Mouse (Mus musculus) retina, postnatal 7 days (tissue): ENCODE data around the gene Atpaf2.
A peak's percentile ranks its signal among the peaks of the same experiment; 100 is the strongest.

Experiments used
- DNase-seq: peaks from one replicate; pipeline ENCODE4 v3.0.0-alpha.2; 2012; ENCODE audit warnings: low read depth, low spot score

Gene Atpaf2

DNA sequence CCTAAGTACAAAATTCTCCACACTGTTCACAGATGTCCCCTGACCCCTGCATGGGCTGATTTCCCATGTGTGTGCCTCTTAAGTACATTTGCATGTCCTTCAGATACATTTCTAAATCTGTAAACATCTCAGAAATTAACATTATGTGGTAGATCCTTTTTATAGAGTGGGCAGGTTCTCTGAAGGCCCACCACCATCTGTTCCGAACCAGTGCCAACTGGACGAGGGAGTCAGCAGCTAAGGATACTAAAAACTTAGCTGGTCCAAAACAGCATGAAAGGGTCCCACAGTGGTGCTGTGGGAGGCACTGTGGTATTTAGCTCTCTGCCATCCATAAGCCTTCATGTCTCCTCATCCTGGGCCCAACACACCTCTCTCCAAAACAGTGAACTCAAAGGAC is 21.1 kb downstream of the Atpaf2 start:
- DNase-seq = no peak

DNA sequence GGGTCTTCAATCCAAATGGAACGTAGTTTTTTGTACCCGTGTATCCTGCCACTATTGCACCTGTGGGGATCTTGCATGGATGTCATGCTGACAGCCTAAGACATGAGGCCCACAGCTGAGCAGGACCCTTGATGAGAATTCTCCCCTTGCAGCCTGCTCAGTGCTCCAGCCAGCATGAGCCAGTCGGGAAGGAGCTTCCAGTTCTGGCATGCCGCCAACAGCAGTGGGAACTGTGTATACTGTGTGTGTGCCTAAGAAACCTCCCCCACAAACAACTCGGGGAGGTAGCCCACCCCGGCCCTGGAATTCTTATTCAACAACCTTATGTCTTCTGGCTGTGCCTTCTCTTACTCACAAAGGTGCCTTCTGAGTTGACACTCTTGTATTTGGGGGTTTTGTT is 21.7 kb downstream of the Atpaf2 start:
- no peak for DNase-seq

DNA sequence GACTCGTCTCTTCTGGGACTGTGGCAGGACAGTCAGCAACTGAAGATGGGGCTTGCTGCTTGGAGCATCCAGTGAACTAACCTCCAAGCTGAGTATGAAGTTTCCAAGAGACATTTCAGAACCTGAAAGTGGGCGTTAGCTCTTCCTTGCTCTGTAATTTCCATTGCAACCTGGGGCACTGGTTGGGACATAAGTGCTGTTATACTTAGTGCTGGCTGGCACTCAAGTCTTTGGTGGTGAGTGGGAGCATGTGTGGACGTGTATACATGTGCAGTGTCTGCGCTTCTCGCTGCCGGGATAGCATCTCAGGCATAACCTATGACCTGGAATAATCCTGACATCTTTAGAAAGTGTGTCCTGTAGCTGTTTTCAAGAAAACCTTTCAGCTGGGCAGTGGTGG is 26.9 kb downstream of the Atpaf2 start:
- no peak for DNase-seq

DNA sequence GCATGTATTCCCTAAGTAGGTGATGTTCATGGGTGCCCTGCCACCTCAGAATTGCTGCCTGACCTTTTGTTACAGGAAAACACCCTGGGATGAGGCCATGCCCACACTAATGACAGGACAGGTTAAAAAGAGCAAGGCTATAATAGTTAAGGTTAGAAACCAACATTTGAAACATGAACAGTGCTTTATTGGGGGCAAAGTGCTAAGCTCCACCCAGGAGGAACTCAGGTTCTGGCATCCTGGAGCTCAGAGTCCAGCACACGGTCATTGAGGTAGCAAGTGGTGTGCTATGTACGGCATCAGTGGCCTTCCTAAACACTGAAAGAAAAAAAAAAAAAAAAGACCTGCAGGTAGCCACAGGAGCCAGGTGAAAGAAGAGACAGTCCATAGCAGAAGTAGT is 30.3 kb downstream of the Atpaf2 start:
- DNase-seq = no peak

DNA sequence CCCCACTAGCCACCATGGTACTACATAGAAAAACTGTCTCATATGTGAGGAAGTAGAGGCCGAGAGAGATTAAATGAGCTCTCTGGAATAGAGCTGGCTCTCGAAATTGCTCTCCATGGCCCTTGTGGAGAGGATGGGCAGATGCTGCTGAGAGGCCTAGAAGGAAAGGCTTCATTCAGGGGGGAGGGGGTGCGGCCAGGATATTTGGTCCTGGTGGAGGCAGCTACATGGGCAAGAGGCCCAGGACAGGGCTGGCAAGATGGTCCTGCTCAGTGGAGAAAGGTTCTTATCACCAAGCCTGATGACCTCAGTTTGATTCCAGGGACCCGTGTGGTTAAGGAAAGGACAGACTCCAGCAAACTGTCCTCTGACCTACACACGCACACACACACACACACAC is 32.3 kb downstream of the Atpaf2 start:
- no peak for DNase-seq

DNA sequence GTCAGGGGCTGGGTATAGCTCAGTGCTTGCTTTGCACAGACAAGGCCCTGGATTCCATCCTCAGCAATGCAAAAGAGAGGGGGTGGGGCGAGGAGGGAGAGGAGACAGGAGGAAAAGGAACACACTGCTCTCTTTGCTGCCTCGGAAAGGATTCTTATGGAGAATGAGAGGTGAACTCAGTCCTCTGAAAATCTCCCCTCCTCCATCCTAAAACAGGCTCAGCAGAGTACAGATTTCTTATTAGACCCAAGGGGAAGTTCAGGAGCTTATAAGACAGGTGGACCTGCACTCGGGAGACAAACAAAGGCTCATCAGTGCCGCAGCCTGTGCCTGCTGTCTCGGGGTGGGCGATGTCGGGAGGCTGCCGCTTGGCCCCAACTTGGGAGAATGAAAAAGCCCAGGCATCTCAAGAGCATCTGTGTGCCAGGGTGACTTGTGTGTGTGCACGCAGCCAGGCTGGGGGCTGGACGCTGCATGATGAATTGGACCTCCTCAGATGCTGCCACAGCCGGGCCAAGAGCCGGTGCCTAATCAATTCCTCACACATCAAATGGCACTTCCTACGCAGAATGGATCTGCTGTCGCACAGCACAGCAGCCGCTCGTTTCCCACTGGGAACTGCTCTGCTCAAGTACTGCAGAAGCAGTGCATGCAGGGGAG is 33.4 kb downstream of the Atpaf2 start:
- DNase-seq = no peak

DNA sequence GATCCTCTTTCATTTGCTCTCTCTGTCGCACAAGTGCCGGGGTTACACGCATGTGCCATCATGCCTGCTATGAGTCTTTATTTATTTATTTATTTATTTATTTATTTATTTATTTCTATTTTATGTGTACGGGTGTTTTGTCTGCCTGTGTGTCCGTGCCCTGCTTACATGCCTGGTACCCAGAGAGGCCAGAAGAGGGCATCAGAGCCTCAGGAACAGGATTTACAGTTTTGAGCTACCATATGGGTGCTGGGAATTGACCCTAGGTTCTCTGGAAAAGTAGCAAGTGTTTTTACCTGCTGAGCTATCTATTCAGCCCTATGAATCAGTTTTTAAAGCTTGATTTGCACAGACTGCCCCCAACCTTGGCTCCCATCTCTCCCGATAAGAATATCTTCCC is 34.7 kb downstream of the Atpaf2 start:
- DNase-seq = no peak

DNA sequence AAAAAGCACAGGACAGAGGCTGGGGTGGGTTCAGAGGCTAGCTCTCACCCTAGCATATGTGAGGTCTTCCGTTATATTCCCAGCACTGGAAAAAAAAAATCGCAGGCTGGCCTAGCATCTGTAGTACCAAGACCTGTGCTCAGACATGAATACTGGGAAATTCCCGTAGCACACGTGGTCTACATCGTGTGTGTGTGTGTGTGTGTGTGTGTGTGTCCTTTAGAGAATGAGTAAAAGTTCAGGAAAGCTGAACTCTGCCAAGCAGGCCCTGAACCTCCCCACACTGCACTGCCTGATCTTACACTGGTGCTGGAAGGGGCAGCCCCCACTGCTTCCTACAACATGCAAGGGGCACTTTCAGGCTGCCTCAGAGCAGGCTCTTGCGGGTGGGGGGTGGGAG is 43.8 kb downstream of the Atpaf2 start:
- no peak for DNase-seq

DNA sequence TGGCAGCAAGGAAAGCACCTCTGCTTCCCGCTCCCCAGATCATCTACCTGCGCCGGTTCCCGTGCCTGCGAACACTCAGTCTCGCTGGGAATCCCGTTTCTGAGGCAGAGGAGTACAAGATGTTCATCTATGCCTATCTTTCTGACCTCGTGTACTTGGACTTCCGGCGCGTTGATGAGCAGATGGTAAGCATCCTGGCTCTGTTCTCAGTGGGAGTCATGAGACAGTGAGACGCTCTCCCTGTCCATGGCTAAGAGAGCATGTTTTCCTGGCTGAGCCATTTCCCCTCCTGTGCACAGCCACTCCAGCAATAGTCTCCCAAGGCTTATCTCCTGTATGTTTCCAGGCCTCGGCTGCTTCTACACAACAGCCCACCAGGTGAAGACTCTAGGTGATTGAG is 47.8 kb downstream of the Atpaf2 start:
- no peak for DNase-seq

DNA sequence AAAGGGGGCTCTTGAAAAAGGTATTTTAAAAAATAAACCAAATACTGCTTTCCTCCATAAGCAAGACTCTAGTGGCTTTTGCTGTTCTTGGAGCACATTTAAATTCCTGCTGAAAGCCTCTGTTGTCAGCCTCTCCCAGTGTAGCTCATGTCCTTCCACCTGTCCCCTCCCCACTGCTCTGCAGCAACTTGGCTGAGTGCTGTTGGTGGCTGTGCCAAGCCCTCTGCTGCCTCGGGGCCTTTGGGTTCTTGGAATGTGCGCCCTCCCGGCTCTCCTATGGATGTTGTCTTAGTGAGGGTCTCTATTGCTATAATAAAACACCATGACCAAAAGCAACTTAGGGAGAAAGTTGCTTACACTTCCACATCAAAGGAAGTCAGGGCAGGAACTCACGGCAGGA is 48.8 kb downstream of the Atpaf2 start:
- no peak for DNase-seq

DNA sequence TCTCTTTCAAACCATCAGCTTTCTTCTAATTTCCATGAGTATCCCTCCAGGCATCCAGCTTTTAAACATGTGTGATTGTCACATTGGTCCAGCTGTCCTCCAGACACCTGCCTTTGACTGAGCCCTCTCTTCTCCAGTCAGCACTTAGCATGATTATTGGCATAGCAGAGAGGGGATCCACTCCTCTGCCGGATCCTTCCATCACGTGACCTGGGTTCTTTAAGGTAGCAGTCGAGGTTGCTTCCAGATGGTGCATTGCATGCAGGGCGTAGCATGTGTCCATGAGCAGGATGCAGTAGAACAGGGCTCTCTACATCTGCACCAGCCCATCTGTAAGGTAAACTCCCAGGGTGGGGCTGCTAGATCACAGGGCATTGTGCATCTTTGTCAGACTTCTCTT is 49.3 kb downstream of the Atpaf2 start:
- no peak for DNase-seq

DNA sequence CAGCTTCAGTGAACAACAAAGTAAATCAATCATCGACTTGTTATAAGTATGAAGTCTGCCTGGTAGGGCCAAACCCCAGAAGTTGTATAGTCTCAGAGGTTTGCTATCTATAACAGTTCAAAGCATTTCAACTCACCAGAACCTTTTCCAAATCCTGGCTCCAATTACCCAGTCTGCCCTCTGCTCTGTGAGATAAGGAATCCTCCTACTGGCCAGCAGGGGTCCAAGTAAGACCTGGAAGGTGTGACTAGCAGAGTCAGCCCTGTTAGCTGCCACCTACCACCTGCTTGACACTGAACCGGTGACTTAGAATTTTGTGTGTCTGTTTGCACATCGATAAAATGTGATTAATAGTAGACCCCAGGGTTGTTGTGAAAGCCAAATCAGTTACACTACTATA is 51.0 kb downstream of the Atpaf2 start:
- no peak for DNase-seq

DNA sequence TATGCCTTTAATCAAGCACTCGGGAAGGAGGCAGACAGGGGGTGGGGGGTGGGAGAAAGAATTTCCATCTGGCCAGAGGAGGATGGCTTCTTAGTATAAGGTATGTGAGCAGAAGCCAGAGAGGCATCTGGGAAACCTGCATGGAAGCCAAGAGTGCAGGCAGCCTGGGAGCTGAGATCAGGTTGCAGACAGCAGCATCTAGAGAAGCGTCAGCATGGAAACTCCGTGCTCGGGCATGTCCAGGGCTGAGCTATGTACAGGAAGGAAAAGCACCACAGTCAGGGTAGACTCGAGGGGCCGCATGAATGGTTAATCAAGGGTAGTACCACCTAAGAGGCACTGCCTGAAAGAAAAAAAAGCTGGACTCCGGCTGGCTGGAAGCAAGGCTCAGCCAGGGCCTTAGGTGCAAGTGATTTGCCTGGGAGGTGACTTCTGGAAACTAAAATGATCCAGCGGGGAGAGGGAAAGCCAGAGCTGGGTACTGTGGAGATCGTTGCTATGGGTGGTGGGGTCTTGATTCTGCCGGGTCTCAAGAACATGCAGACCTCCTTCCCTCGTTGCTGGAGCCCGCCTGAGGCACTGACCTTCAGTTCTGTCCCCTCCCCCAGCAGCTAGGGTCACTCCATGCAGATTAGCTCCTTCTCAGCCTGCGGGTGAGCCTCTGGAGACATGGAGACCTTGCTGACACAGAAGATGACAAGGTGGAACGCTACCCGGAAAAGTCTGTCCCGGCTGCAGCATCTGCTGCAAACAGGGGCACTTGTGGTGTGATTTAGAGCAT is 51.8 kb downstream of the Atpaf2 start:
- no peak for DNase-seq

DNA sequence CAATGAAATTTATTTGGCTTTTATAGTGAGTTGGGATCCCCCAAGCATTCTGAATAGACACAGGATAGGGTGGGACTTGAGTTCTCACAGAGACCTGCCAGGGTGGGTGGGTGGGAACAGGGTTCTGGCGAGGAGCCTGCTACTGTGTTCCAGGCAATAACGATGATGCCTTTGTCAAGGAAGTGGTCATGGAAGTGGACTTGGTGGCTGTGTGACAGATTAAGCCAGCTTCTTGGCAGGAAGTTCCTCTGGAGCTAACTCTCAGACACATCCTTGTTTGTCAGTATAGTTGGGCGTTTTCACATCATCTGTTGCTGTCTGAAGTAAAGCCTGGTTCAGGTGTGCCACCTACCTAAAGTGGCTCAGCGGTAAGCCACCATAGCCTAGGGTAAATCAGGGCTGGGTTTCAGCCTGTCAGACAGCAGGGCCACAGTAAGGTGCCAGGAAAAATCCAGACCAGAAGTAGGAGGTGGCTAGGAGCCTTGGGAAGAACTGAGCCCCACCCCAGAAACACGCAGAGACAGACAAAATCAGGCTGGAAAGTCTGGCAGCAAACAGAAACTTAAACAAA is 57.5 kb downstream of the Atpaf2 start:
- DNase-seq = no peak

DNA sequence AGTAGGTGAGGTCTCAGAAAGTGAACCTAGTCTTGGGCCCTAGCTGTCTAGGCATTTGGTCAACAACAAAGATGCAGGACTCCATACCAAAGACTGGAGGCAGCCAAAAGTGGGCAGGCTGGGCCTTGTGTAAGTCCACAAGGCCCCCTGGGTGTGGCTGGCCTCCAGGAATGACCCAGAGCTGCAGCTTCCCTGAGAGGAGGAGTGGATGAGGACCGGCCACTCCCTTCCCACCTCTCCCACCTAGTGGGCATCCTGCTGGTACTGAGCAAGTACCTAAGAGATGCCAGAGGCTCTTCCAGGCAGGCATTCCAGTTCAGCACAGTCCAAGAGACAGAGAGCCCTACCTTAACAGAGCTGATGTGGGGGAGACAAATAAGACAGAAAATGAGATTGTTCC is 58.3 kb downstream of the Atpaf2 start:
- no peak for DNase-seq

DNA sequence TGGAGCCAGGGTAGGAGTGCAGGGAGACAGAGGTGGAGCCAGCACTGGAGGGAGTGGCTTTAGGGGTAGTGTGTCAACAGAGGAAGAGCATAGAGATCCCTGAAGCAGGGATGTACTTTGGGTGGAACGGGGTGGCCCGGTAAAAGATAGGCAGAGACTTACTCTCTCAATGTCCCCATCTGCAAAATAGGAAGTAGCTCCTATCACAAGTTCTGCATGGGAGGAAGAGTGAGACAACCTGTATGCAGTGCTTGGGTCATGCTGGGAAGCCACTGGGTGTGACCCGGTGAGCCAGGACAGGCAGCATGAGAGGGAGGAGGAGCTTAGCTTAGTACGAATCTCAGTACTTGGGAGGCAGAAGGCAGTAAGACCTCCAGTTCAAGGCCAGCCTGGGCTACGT is 59.1 kb downstream of the Atpaf2 start:
- DNase-seq = no peak

DNA sequence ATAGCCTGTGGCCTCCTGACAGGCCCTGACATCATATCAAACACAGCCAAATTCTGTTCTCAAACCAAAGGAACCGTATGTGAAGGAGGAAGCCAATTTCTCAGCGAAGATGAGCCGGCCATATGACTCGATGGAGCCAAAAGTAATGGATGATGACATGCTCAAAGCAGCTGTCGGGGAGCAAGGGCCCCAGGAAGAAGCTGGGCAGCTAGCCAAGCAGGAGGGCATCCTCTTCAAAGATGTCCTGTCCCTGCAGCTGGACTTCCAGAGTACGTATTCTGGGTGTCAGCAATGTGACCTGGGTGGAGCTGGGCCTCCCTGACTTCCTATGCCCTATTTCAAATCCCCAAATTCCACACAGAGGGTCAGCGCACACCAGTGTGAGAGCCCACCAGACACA is 59.7 kb downstream of the Atpaf2 start:
- DNase-seq = no peak

DNA sequence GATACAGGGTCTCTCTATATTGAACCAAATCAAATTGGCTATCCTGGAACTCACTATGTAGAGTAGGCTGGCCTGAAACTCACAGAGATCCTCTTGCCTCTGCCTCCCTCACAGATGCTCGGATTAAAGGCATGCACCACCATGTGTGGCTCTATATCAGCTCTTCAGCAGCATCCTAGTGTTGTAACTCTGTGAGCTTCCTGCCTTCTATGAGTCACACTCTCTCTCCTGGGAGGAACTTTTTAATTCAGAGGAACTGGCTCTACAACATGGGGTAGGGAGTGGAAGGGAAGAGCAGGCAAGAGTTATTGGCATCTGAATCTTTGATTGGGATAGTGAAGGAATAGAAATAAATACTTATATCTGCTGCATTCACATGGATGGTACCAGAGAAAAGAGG is 61.1 kb downstream of the Atpaf2 start:
- no peak for DNase-seq

DNA sequence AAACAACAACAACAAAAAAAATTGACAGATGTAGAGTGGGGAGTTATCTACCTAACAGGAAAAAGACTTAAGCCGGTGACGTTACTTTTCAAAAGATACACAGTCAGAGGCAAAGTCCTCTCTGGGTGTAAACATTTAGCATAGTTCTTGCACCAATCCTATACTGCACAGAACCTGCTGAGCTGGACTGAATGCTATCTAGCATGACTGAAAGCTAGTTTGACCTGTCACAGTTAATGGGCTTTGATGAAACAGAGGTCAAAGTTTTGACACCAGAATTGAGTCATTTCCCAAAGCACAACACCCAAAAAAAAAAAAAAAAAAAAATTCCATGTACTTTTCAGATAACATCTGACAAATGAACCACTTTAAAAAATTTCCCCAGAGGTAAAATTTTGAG is 62.3 kb downstream of the Atpaf2 start:
- DNase-seq = no peak

DNA sequence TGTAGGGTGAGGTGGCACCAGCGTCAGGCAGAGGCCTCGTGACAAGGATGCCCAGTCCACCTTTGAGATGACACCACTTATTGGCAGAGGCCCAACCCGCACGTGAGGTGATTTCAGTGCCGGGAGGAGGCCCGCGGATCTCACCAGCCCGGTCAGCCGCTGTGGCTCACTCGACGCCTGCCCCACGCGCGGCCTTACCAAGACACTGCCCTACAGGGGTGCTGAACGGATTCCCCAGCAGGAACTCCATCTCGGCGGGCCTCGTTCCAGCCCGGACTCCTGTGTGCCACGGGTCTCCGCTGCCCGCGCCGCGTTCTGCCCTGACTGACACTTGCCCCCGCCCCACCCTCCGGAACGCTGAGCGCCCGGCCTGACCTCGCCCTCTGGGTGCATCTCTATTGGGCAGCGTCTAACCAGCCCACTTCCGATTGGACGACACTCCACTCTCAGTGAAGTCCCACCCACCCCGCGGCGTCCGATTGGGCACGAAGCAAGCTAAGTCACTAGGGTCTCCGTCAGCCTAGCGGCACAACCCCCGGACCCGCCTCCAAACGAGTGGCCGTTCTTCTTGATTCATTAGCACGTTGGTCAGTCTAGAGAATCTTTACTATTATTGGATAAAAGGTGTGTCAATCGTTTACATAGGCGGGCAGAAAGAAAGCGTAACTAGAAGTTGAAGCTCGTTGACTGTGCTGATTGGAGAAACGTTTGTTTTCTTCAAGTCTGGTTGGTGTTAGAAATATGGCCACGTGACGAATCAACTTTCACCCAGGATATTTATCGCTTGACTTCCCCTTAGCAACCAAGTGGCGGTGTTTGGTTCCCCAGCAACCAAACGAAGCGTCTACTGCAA is 65.5 kb downstream of the Atpaf2 start, which contains the start of the genes Tom1l2 and Drc3:
Gene Tom1l2, minus strand, starts transcription at position 347 of the 853 bp plus-strand sequence.
Gene Drc3, plus strand, starts transcription at position 771 of the 853 bp plus-strand sequence.
- DNase-seq = peak; percentile 99

DNA sequence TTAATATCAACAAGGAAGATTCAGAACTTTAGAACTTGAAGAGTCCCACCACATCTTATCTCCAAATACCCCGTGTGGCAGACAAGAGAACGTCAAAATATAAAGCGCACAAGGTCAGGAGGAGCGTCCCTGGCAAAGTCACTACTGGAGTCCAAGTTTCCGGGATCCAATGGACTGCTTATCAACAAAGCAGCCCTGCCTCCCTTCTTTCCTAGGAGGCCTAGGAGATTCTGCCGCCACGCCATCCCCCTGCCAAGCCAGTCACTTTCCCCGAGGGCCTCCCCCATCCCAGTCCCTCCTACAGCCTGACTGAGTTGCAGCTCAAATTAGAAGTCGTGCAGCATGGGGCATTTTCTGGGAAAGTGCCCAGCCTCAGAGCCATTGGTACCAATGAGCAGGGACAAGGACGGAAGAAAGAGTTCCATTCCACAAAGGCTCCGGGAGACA is 66.3 kb downstream of the Atpaf2 start:
- no peak for DNase-seq

DNA sequence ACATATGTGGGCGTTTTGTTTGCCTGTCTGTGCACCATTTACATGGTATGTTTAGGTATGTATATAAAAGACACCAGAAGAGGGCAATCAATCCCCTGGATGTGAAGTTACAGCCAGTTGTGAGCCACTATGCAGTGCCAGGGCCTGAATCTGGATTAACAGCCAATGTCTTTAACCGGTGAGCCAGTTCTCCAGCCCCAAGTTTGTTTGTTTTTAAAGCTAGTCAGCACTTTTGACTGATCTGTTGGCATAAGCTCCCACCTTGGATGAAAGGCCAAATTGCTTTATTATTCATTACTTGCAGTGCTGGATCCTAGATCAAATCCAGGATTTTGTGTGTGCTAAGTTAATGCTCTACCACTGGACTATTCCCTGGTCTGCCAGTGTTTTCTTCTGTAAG is 66.9 kb downstream of the Atpaf2 start:
- no peak for DNase-seq
